Mouse (Mus musculus): ENCODE data around the gene Smtn. TPM values are rescaled to one million over a fixed set of nuclear protein-coding genes. Genes with fewer than 3 reads are reported as not detected.

Gene Smtn
- polyA plus RNA-seq, 1 experiment from 2014 or later: 14.2 TPM

- ATAC-seq: no peak
- H3K4me2 ChIP-seq (ENCODE audit: low read length): no peak overlapping the region
- no peak overlapping the region for H3K4me3 ChIP-seq (ENCODE audit: low read depth, low read length)
- H3K27ac ChIP-seq (ENCODE audit: low read length): no peak overlapping the region
- H3K36me3 ChIP-seq (ENCODE audit: control insufficient read depth, insufficient read depth, low read length): no peaks in the 10 kb centered on the region
- H3K4me1 ChIP-seq (ENCODE audit: control insufficient read depth, insufficient read depth, low read length): no peaks in the 10 kb centered on the region
- no peaks in the 10 kb centered on the region for H3K27me3 ChIP-seq (ENCODE audit: control insufficient read depth, insufficient read depth, low read depth, low read length)
- H3K9me3 ChIP-seq (replicated peaks; ENCODE audit: control insufficient read depth, low read length, poor library complexity, severe bottlenecking): no peaks in the 10 kb centered on the region
- no peak overlapping the region for H3K9ac ChIP-seq (ENCODE audit: low read depth, low read length)
- 61% methylated on average over 3 of the region's 3 CpGs for WGBS
Measured at GRCm38 (mm10) chr11:3575238-3575637, 34.8 kb upstream of the Smtn start.

DNA sequence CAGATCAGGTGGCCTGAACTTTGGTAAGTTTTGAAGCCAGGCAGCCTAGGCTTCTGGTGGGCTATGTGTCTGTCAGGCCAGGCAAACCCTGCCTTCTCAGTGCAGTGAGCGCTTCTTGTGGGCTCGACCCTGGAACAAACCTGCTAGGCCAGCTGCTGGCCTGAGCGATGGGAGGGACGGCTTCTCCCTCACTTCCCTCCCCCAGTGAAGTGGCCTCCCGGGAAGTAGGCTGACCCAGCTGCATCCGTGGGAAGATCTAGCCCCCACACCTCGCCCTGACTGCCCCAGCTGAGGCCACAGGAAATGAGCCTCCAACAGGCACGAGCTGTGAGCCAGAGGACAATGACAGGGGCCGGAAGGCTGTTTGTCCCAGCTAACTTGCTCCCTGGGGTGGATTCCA, 32.7 kb upstream of the Smtn start:
- ATAC-seq: no peak

DNA sequence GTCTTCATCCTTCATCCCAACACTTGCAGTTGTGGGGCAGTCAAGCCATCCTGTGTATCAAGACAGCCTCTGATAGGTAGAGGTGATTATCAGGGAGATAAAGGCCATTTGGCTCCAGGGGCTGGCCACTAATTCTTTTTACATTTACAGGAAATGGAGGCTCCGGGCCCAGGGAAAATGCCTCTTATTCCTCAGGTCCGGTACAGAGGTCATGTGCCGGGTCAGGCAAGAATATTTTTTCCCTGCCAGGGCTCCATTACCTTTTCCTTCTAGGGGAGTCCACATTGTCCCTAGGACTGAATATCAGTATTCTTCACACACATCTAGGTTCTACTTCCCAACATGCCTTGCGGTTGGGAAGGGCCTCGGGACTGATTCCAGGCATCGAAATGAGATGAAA, 31.8 kb upstream of the Smtn start:
- H3K4me3 ChIP-seq (ENCODE audit: low read depth, low read length): no peak overlapping the region
- H3K27me3 ChIP-seq (ENCODE audit: control insufficient read depth, insufficient read depth, low read depth, low read length): no peaks in the 10 kb centered on the region
- no peaks in the 10 kb centered on the region for H3K36me3 ChIP-seq (ENCODE audit: control insufficient read depth, insufficient read depth, low read length)
- H3K9ac ChIP-seq (ENCODE audit: low read depth, low read length): no peak overlapping the region
- WGBS: 87% methylated on average over 6 of the region's 6 CpGs
- H3K4me1 ChIP-seq (ENCODE audit: control insufficient read depth, insufficient read depth, low read length): no peaks in the 10 kb centered on the region
- no peaks in the 10 kb centered on the region for H3K9me3 ChIP-seq (replicated peaks; ENCODE audit: control insufficient read depth, low read length, poor library complexity, severe bottlenecking)
- no peak overlapping the region for H3K27ac ChIP-seq (ENCODE audit: low read length)
- H3K4me2 ChIP-seq (ENCODE audit: low read length): no peak overlapping the region
- ATAC-seq: no peak

More for the DNA sequence above, 32.7 kb upstream of the Smtn start:
- Histone ChIP-seq H3K4me3 (ENCODE audit: low read depth, low read length) (no peak overlapping the region), H3K27ac (ENCODE audit: low read length) (no peak overlapping the region; the same call in 1 of the 2 replicates), H3K27me3 (ENCODE audit: control insufficient read depth, insufficient read depth, low read depth, low read length) (no peaks in the 10 kb centered on the region), H3K4me2 (ENCODE audit: low read length) (no peak overlapping the region), H3K9me3 (replicated peaks; ENCODE audit: control insufficient read depth, low read length, poor library complexity, severe bottlenecking) (no peaks in the 10 kb centered on the region), H3K36me3 (ENCODE audit: control insufficient read depth, insufficient read depth, low read length) (no peaks in the 10 kb centered on the region), H3K4me1 (ENCODE audit: control insufficient read depth, insufficient read depth, low read length) (no peaks in the 10 kb centered on the region), H3K9ac (ENCODE audit: low read depth, low read length) (no peak overlapping the region)
- WGBS: 18% methylated on average over 9 of the region's 9 CpGs

DNA sequence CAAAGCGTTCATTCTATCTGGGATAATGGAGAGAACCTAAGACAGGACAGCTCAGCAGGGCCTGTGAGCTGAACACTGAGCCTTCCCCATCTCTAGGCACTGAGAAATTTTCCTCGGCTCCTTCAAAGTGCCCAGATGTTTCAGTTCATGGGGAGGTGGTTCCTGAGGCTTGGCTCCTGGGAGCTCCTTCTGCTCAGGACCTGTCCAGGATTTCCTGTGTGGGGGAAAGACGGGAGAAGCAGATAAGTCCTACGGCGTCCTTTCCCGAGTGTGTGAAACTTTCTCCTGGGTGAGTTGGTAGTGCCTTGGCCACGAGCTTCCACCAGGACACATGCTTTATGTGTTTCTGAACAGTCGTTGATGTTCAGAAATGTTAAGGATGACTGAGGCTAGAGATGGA, 29.9 kb upstream of the Smtn start:
- Histone ChIP-seq H3K27ac (ENCODE audit: low read length) (no peak overlapping the region), H3K9ac (ENCODE audit: low read depth, low read length) (no peak overlapping the region), H3K4me2 (ENCODE audit: low read length) (no peak overlapping the region), H3K4me1 (ENCODE audit: control insufficient read depth, insufficient read depth, low read length) (no peaks in the 10 kb centered on the region), H3K4me3 (ENCODE audit: low read depth, low read length) (no peak overlapping the region), H3K36me3 (ENCODE audit: control insufficient read depth, insufficient read depth, low read length) (no peaks in the 10 kb centered on the region), H3K27me3 (ENCODE audit: control insufficient read depth, insufficient read depth, low read depth, low read length) (no peaks in the 10 kb centered on the region), H3K9me3 (replicated peaks; ENCODE audit: control insufficient read depth, low read length, poor library complexity, severe bottlenecking) (no peaks in the 10 kb centered on the region)
- 87% methylated on average over 8 of the region's 8 CpGs for WGBS
- no peak for ATAC-seq

DNA sequence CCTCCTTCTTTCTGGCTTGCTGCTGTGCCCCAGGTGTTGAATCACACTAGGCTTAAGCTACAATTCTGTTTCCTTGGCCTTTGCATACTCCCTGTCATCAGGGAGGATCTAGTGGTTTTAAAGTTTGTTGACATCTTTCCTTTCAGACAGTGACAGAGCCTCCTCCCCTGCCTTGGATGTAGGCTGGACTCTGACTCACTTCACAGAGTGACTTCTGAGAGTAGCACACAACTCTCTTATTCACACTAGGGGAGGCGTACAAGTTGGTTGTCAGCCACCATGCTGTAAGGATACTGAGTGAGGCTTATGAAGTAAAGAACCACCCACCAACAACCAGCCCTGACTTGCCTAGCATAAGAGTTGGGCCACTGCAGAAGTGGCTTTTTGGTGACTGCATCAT, 27.5 kb upstream of the Smtn start:
- 97% methylated on average over 1 of the region's 1 CpGs for whole genome bisulfite sequencing
- Histone ChIP-seq H3K4me1 (ENCODE audit: control insufficient read depth, insufficient read depth, low read length) (no peaks in the 10 kb centered on the region), H3K27ac (ENCODE audit: low read length) (no peak overlapping the region), H3K36me3 (ENCODE audit: control insufficient read depth, insufficient read depth, low read length) (no peaks in the 10 kb centered on the region), H3K4me2 (ENCODE audit: low read length) (no peak overlapping the region), H3K4me3 (ENCODE audit: low read depth, low read length) (no peak overlapping the region), H3K9ac (ENCODE audit: low read depth, low read length) (no peak overlapping the region), H3K27me3 (ENCODE audit: control insufficient read depth, insufficient read depth, low read depth, low read length) (no peaks in the 10 kb centered on the region), H3K9me3 (replicated peaks; ENCODE audit: control insufficient read depth, low read length, poor library complexity, severe bottlenecking) (no peaks in the 10 kb centered on the region)
- ATAC-seq: no peak

DNA sequence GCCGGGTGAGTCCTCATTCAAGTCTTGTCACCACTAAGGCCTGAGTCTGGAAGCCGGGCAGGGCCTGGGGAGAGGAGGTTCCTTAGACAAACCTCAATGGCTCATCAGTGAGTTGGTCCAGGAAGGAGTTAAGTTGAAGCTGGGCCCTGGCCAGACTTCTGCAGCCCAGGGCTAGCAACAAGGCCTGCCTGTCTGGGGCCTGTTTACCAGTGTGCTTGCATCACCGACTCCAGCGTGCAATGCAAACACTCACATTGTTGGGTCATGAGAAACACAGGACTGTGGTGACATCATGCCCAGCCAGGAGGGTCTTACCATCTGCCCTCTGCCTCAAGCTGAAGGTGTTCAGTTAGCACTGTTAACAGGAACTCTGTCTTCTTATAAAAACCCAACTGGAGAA, 25.6 kb upstream of the Smtn start:
- Histone ChIP-seq H3K4me1 (ENCODE audit: control insufficient read depth, insufficient read depth, low read length) (no peaks in the 10 kb centered on the region), H3K4me2 (ENCODE audit: low read length) (no peak overlapping the region), H3K27ac (ENCODE audit: low read length) (no peak overlapping the region), H3K4me3 (ENCODE audit: low read depth, low read length) (no peak overlapping the region), H3K36me3 (ENCODE audit: control insufficient read depth, insufficient read depth, low read length) (no peaks in the 10 kb centered on the region), H3K9ac (ENCODE audit: low read depth, low read length) (no peak overlapping the region), H3K27me3 (ENCODE audit: control insufficient read depth, insufficient read depth, low read depth, low read length) (no peaks in the 10 kb centered on the region), H3K9me3 (replicated peaks; ENCODE audit: control insufficient read depth, low read length, poor library complexity, severe bottlenecking) (no peaks in the 10 kb centered on the region)
- WGBS: 86% methylated on average over 4 of the region's 4 CpGs
- ATAC-seq: no peak

DNA sequence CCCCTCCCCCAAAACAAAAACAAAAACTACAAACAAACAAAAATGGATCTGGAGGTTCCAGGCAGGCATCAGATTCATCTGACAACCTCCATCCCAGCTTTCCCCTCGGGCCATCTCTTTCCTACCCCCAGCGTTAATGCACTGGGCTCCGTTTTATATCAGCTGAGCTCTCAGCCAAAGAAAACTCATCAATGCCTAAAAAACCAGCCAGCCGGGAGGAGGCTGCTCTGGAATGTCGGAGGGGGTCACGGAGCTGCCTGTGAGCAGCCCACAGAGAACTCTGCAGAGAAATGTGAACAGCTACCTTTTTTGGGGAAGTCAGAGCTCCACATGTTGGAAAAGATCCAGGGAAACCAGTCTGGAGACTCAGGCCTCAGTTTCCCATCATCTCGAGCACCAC, 24.0 kb upstream of the Smtn start:
- WGBS: 57% methylated on average over 7 of the region's 7 CpGs
- H3K4me1 ChIP-seq (ENCODE audit: control insufficient read depth, insufficient read depth, low read length): no peaks in the 10 kb centered on the region

DNA sequence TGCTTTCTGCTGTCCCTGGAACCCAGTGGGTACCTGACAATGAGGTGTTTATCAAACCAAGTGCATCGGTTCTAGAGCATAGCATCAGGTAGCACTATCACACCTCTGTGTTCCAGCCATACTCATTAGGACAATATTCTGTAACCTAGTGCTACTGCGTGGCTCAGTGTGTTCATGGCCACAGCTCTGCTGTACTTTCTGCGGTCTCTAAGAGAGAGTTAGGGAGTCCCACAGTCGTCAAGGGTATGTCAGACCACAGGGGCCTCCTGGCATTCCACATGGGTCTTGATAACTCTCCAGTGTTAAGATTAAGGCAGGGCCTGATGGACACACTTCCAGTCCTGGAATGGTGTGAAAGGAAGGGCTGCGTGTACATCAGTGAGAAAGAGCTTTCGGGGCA, 23.4 kb upstream of the Smtn start:
- no peak for ATAC-seq
- Histone ChIP-seq H3K27ac (ENCODE audit: low read length) (no peak overlapping the region), H3K9ac (ENCODE audit: low read depth, low read length) (no peak overlapping the region), H3K4me3 (ENCODE audit: low read depth, low read length) (no peak overlapping the region), H3K4me2 (ENCODE audit: low read length) (no peak overlapping the region), H3K36me3 (ENCODE audit: control insufficient read depth, insufficient read depth, low read length) (no peaks in the 10 kb centered on the region), H3K4me1 (ENCODE audit: control insufficient read depth, insufficient read depth, low read length) (no peaks in the 10 kb centered on the region), H3K9me3 (replicated peaks; ENCODE audit: control insufficient read depth, low read length, poor library complexity, severe bottlenecking) (no peaks in the 10 kb centered on the region), H3K27me3 (ENCODE audit: control insufficient read depth, insufficient read depth, low read depth, low read length) (no peaks in the 10 kb centered on the region)
- 92% methylated on average over 6 of the region's 6 CpGs for WGBS

More for the DNA sequence above, 24.0 kb upstream of the Smtn start:
- Histone ChIP-seq H3K27ac (ENCODE audit: low read length) (no peak overlapping the region), H3K36me3 (ENCODE audit: control insufficient read depth, insufficient read depth, low read length) (no peaks in the 10 kb centered on the region), H3K9me3 (replicated peaks; ENCODE audit: control insufficient read depth, low read length, poor library complexity, severe bottlenecking) (no peaks in the 10 kb centered on the region), H3K4me3 (ENCODE audit: low read depth, low read length) (no peak overlapping the region), H3K4me2 (ENCODE audit: low read length) (no peak overlapping the region), H3K9ac (ENCODE audit: low read depth, low read length) (no peak overlapping the region), H3K27me3 (ENCODE audit: control insufficient read depth, insufficient read depth, low read depth, low read length) (no peaks in the 10 kb centered on the region)
- no peak for ATAC-seq

GRCm38 (mm10) chr11:3560202-3560601, 19.8 kb upstream of the Smtn start:
- Histone ChIP-seq H3K4me3 (ENCODE audit: low read depth, low read length) (no peak overlapping the region), H3K9ac (ENCODE audit: low read depth, low read length) (no peak overlapping the region), H3K36me3 (ENCODE audit: control insufficient read depth, insufficient read depth, low read length) (no peaks in the 10 kb centered on the region), H3K27ac (ENCODE audit: low read length) (no peak overlapping the region), H3K4me1 (ENCODE audit: control insufficient read depth, insufficient read depth, low read length) (no peaks in the 10 kb centered on the region), H3K27me3 (ENCODE audit: control insufficient read depth, insufficient read depth, low read depth, low read length) (no peaks in the 10 kb centered on the region), H3K4me2 (ENCODE audit: low read length) (no peak overlapping the region), H3K9me3 (replicated peaks; ENCODE audit: control insufficient read depth, low read length, poor library complexity, severe bottlenecking) (no peaks in the 10 kb centered on the region)
- ATAC-seq: no peak
- 86% methylated on average over 5 of the region's 5 CpGs for WGBS

DNA sequence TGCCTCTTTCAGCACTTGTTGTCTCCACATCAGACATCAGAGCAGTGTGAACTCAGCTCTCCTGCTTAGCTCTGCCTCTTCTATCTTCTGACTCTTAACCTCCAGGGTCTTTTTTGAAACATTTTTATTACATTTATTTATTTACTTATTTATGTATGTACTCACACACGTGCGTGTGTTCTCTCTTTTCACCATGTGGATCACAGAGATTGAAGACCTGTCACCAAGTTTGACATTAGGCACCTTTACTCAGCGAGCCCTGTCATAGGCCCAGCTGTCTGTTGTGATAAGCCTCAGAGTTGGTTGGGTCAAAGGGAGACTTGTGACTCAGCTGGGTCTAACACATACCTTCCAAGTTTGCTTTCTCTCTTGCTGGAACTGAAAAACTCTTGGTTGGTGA, 17.4 kb upstream of the Smtn start:
- Histone ChIP-seq H3K4me2 (ENCODE audit: low read length) (no peak overlapping the region), H3K4me3 (ENCODE audit: low read depth, low read length) (no peak overlapping the region), H3K36me3 (ENCODE audit: control insufficient read depth, insufficient read depth, low read length) (no peaks in the 10 kb centered on the region), H3K9ac (ENCODE audit: low read depth, low read length) (no peak overlapping the region), H3K27me3 (ENCODE audit: control insufficient read depth, insufficient read depth, low read depth, low read length) (no peaks in the 10 kb centered on the region), H3K27ac (ENCODE audit: low read length) (no peak overlapping the region), H3K4me1 (ENCODE audit: control insufficient read depth, insufficient read depth, low read length) (no peaks in the 10 kb centered on the region), H3K9me3 (replicated peaks; ENCODE audit: control insufficient read depth, low read length, poor library complexity, severe bottlenecking) (no peaks in the 10 kb centered on the region)
- WGBS: 82% methylated on average over 3 of the region's 3 CpGs
- ATAC-seq: no peak
